Mouse (Mus musculus): Measurements from ENCODE around the gene Astn2. TPM values are rescaled to one million over a fixed set of nuclear protein-coding genes. Genes with fewer than 3 reads are reported as not detected.
A peak's percentile ranks its signal among the peaks of the same experiment; 100 is the strongest.

Astn2 gene
- polyA plus RNA-seq, 1 experiment from 2014 or later, result 0.74 TPM

- Histone ChIP-seq H3K4me2 (ENCODE audit: low read depth, low read length) (no peak overlapping the region), H3K27ac (replicated peaks; ENCODE audit: low read depth, low read length) (no peak overlapping the region), H3K4me1 (ENCODE audit: control insufficient read depth, insufficient read depth, low read length) (no peaks in the 10 kb centered on the region), H3K36me3 (replicated peaks; ENCODE audit: control insufficient read depth, insufficient read depth, low read depth, low read length) (no peaks in the 10 kb centered on the region), H3K27me3 (ENCODE audit: control insufficient read depth, insufficient read depth, low read length) (no peaks in the 10 kb centered on the region), H3K4me3 (ENCODE audit: low read depth, low read length) (no peak overlapping the region), H3K9ac (replicated peaks; ENCODE audit: low read length) (no peak overlapping the region), H3K9me3 (replicated peaks; ENCODE audit: control insufficient read depth, low read length) (no peaks in the 10 kb centered on the region)
- DNase-seq (ENCODE audit: low spot score), result no peak
- no peak for ATAC-seq (replicated peaks; ENCODE audit: insufficient number of reproducible peaks, low FRiP score, low TSS enrichment, low read depth)
- 84% methylated on average over 5 of the region's 5 CpGs for WGBS
These were observed 931.3 kb downstream of the Astn2 start for GRCm38 (mm10) chr4:65473141-65473540.

DNA sequence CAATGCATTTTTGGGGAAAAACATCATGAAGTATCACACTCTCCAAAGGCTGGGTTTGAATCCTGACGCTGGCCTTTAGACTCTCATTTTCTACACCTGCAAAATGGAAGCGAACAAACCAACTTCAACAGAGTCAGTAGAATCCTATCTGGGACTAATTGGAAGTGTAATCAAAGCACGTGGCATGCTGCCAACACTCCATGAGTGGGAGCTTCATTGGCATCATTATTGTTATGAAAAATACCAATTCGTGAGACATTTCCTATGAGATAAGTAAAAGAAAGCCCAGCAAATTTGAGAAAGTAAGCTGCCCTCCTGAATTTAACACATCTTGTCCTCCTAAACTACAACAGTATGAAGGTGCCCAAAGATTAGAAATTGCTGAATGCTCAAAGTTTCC, 955.2 kb downstream of the Astn2 start:
- H3K4me2 ChIP-seq (ENCODE audit: low read depth, low read length), result no peak overlapping the region
- DNase-seq (ENCODE audit: low spot score), result no peak
- H3K9ac ChIP-seq (replicated peaks; ENCODE audit: low read length), result no peak overlapping the region
- no peaks in the 10 kb centered on the region for H3K36me3 ChIP-seq (replicated peaks; ENCODE audit: control insufficient read depth, insufficient read depth, low read depth, low read length)
- H3K27ac ChIP-seq (replicated peaks; ENCODE audit: low read depth, low read length), result no peak overlapping the region
- no peaks in the 10 kb centered on the region for H3K4me1 ChIP-seq (ENCODE audit: control insufficient read depth, insufficient read depth, low read length)
- no peak overlapping the region for H3K4me3 ChIP-seq (ENCODE audit: low read depth, low read length)
- no peaks in the 10 kb centered on the region for H3K27me3 ChIP-seq (ENCODE audit: control insufficient read depth, insufficient read depth, low read length)
- 82% methylated on average over 4 of the region's 4 CpGs for WGBS
- ATAC-seq (replicated peaks; ENCODE audit: insufficient number of reproducible peaks, low FRiP score, low TSS enrichment, low read depth), result no peak
- no peaks in the 10 kb centered on the region for H3K9me3 ChIP-seq (replicated peaks; ENCODE audit: control insufficient read depth, low read length)

DNA sequence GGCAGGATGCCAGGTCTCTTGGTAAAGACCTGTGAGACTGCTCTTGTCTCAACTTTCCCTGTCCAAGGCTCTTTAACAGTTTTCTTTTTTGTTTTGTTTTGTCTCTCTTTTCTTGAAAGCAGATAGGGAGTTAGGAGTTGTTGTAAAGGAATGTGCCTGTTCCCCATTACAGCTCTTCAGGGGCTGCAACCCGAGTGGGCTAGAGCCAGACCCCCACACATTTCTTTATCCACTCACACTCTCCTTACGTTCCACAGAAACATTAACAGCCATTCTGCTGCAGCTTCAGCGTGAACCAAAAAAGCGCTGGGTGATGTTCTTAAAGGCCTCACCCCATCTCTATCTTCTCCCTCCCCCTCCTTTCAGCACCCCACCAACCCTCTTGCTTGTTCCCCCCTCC, 962.7 kb downstream of the Astn2 start:
- DNase-seq (ENCODE audit: low spot score), result peak; percentile 4
- Histone ChIP-seq H3K27ac (replicated peaks; ENCODE audit: low read depth, low read length) (0 out of 2 replicates have a peak overlapping the region, but pooled peaks have one; percentile 20), H3K9ac (replicated peaks; ENCODE audit: low read length) (no peak overlapping the region), H3K4me3 (ENCODE audit: low read depth, low read length) (no peak overlapping the region), H3K4me1 (ENCODE audit: control insufficient read depth, insufficient read depth, low read length) (no peaks in the 10 kb centered on the region), H3K36me3 (replicated peaks; ENCODE audit: control insufficient read depth, insufficient read depth, low read depth, low read length) (no peaks in the 10 kb centered on the region), H3K27me3 (ENCODE audit: control insufficient read depth, insufficient read depth, low read length) (no peaks in the 10 kb centered on the region), H3K9me3 (replicated peaks; ENCODE audit: control insufficient read depth, low read length) (no peaks in the 10 kb centered on the region), H3K4me2 (ENCODE audit: low read depth, low read length) (no peak overlapping the region)
- 55% methylated on average over 4 of the region's 4 CpGs for WGBS
- ATAC-seq (replicated peaks; ENCODE audit: insufficient number of reproducible peaks, low FRiP score, low TSS enrichment, low read depth), result no peak

- Histone ChIP-seq H3K27ac (replicated peaks; ENCODE audit: low read depth, low read length) (no peak overlapping the region), H3K4me3 (ENCODE audit: low read depth, low read length) (no peak overlapping the region), H3K4me2 (ENCODE audit: low read depth, low read length) (no peak overlapping the region), H3K4me1 (ENCODE audit: control insufficient read depth, insufficient read depth, low read length) (no peaks in the 10 kb centered on the region), H3K27me3 (ENCODE audit: control insufficient read depth, insufficient read depth, low read length) (no peaks in the 10 kb centered on the region), H3K9me3 (replicated peaks; ENCODE audit: control insufficient read depth, low read length) (no peaks in the 10 kb centered on the region), H3K9ac (replicated peaks; ENCODE audit: low read length) (no peak overlapping the region), H3K36me3 (replicated peaks; ENCODE audit: control insufficient read depth, insufficient read depth, low read depth, low read length) (no peaks in the 10 kb centered on the region)
- DNase-seq (ENCODE audit: low spot score) (no peak), ATAC-seq (replicated peaks; ENCODE audit: insufficient number of reproducible peaks, low FRiP score, low TSS enrichment, low read depth) (no peak)
- WGBS, result 75% methylated on average over 3 of the region's 3 CpGs
These were observed 973.6 kb downstream of the Astn2 start for GRCm38 (mm10) chr4:65430804-65431203.

- Histone ChIP-seq H3K27ac (replicated peaks; ENCODE audit: low read depth, low read length) (no peak overlapping the region), H3K9me3 (replicated peaks; ENCODE audit: control insufficient read depth, low read length) (no peaks in the 10 kb centered on the region), H3K9ac (replicated peaks; ENCODE audit: low read length) (no peak overlapping the region), H3K4me3 (ENCODE audit: low read depth, low read length) (no peak overlapping the region), H3K4me1 (ENCODE audit: control insufficient read depth, insufficient read depth, low read length) (no peaks in the 10 kb centered on the region), H3K4me2 (ENCODE audit: low read depth, low read length) (no peak overlapping the region), H3K27me3 (ENCODE audit: control insufficient read depth, insufficient read depth, low read length) (no peaks in the 10 kb centered on the region), H3K36me3 (replicated peaks; ENCODE audit: control insufficient read depth, insufficient read depth, low read depth, low read length) (no peaks in the 10 kb centered on the region)
- ATAC-seq (replicated peaks; ENCODE audit: insufficient number of reproducible peaks, low FRiP score, low TSS enrichment, low read depth), result no peak
- WGBS, result 83% methylated on average over 3 of the region's 3 CpGs
- DNase-seq (ENCODE audit: low spot score), result no peak
These were observed 976.9 kb downstream of the Astn2 start for GRCm38 (mm10) chr4:65427480-65427879.

DNA sequence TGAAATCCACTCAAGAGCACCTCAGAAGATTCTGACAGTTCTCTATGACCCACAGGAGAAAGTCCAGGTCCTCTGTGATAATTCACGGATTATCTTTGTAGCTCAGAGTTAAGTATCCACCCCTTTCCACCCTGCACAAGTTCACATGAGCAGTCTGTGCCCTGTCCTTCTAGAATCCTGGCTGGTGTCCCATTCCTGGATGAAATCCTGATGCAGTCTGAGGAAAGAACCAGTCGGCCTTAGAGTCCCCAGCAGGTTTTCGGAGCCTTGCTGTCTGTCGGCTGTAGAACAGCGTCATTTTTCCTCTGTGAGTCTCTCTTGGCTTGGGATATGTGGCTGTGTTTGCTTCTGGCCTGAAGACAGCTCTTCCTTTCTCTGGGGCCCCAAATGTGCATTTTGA, 978.0 kb downstream of the Astn2 start:
- Histone ChIP-seq H3K4me2 (ENCODE audit: low read depth, low read length) (no peak overlapping the region), H3K27ac (replicated peaks; ENCODE audit: low read depth, low read length) (no peak overlapping the region), H3K9ac (replicated peaks; ENCODE audit: low read length) (no peak overlapping the region), H3K4me1 (ENCODE audit: control insufficient read depth, insufficient read depth, low read length) (no peaks in the 10 kb centered on the region), H3K9me3 (replicated peaks; ENCODE audit: control insufficient read depth, low read length) (no peaks in the 10 kb centered on the region), H3K27me3 (ENCODE audit: control insufficient read depth, insufficient read depth, low read length) (no peaks in the 10 kb centered on the region), H3K36me3 (replicated peaks; ENCODE audit: control insufficient read depth, insufficient read depth, low read depth, low read length) (no peaks in the 10 kb centered on the region), H3K4me3 (ENCODE audit: low read depth, low read length) (no peak overlapping the region)
- ATAC-seq (replicated peaks; ENCODE audit: insufficient number of reproducible peaks, low FRiP score, low TSS enrichment, low read depth) (no peak), DNase-seq (ENCODE audit: low spot score) (no peak)
- WGBS, result 83% methylated on average over 5 of the region's 5 CpGs

DNA sequence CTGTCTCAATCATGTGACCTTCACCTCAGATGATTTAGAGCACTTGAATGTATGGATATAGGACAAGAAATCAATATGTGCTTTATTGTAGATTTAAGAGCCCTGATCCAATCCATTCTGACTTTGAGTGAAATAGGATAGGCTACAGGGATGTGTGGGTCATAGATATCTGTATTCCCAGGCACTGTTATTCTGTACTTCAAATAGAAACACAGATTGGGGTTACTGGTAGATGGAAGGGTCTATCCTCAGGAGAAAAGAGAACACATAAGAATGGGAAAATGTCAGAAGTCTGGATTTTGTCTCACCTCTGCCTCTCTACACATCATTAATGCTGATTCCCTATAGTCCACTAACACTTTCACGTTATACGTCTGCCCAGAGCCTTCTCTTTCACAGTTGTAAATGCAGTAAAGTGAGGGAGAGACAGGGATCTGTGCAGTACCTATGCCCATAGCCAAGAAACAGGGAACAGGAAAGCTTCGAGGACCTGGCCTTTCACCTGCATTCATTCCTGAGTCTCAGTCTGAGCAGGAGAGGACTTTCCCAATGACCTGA, 981.3 kb downstream of the Astn2 start:
- Histone ChIP-seq H3K36me3 (replicated peaks; ENCODE audit: control insufficient read depth, insufficient read depth, low read depth, low read length) (no peaks in the 10 kb centered on the region), H3K4me1 (ENCODE audit: control insufficient read depth, insufficient read depth, low read length) (no peaks in the 10 kb centered on the region), H3K4me2 (ENCODE audit: low read depth, low read length) (no peak overlapping the region), H3K9ac (replicated peaks; ENCODE audit: low read length) (no peak overlapping the region), H3K4me3 (ENCODE audit: low read depth, low read length) (no peak overlapping the region), H3K9me3 (replicated peaks; ENCODE audit: control insufficient read depth, low read length) (no peaks in the 10 kb centered on the region), H3K27me3 (ENCODE audit: control insufficient read depth, insufficient read depth, low read length) (no peaks in the 10 kb centered on the region), H3K27ac (replicated peaks; ENCODE audit: low read depth, low read length) (no peak overlapping the region)
- ATAC-seq (replicated peaks; ENCODE audit: insufficient number of reproducible peaks, low FRiP score, low TSS enrichment, low read depth) (no peak), DNase-seq (ENCODE audit: low spot score) (no peak)
- 85% methylated on average over 3 of the region's 3 CpGs for WGBS

DNA sequence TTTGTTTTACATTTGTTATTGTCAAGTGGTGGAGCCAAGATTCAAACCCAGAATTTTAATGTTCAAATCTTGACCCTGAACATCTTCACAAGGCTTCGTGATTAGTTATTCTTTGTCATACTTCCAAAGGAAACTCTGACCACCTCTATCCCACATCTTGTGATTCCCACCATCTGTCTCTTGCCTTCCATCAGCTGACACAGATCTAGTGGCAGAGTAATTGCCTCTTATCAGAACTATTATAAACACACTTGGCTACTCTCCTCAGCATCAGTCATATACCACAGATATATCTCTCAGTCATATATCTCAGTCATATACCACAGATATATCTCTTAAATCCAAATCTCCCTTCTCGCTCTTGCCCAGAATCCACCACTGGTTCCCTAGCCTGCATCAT, 983.1 kb downstream of the Astn2 start:
- H3K4me3 ChIP-seq (ENCODE audit: low read depth, low read length), result no peak overlapping the region
- no peak overlapping the region for H3K27ac ChIP-seq (replicated peaks; ENCODE audit: low read depth, low read length)
- no peaks in the 10 kb centered on the region for H3K36me3 ChIP-seq (replicated peaks; ENCODE audit: control insufficient read depth, insufficient read depth, low read depth, low read length)
- DNase-seq (ENCODE audit: low spot score), result no peak
- H3K4me1 ChIP-seq (ENCODE audit: control insufficient read depth, insufficient read depth, low read length), result no peaks in the 10 kb centered on the region
- no peak overlapping the region for H3K9ac ChIP-seq (replicated peaks; ENCODE audit: low read length)
- no peaks in the 10 kb centered on the region for H3K27me3 ChIP-seq (ENCODE audit: control insufficient read depth, insufficient read depth, low read length)
- WGBS, result 92% methylated on average over 2 of the region's 2 CpGs
- ATAC-seq (replicated peaks; ENCODE audit: insufficient number of reproducible peaks, low FRiP score, low TSS enrichment, low read depth), result no peak
- no peaks in the 10 kb centered on the region for H3K9me3 ChIP-seq (replicated peaks; ENCODE audit: control insufficient read depth, low read length)
- H3K4me2 ChIP-seq (ENCODE audit: low read depth, low read length), result no peak overlapping the region
